Mouse (Mus musculus) cerebellum, adult 11 months (tissue): ENCODE data around the gene Zfpm1.
A peak's percentile ranks its signal among the peaks of the same experiment; 100 is the strongest.
"Not testable (repeated sequence)": the region's sequence is repeated elsewhere in the genome, so short reads cannot be mapped to it uniquely, and the experiment has no call there.

ENCODE experiments used
- DNase-seq: peaks from one replicate; pipeline ENCODE4 v3.0.0; 2022

The Zfpm1 gene

GRCm38 (mm10) chr8:122301081-122301480, 19.1 kb downstream of the Zfpm1 start:
- DNase-seq = no peak

- DNase-seq = no peak
These were observed 19.9 kb downstream of the Zfpm1 start for GRCm38 (mm10) chr8:122301866-122302265.

- DNase-seq = no peak
These were observed 21.5 kb downstream of the Zfpm1 start for GRCm38 (mm10) chr8:122303451-122303850.

GRCm38 (mm10) chr8:122304058-122304457, 22.1 kb downstream of the Zfpm1 start:
- no peak for DNase-seq

GRCm38 (mm10) chr8:122306660-122307399, 24.9 kb downstream of the Zfpm1 start:
- no peak for DNase-seq

GRCm38 (mm10) chr8:122307836-122308235, 25.9 kb downstream of the Zfpm1 start:
- peak; percentile 41 for DNase-seq

DNA sequence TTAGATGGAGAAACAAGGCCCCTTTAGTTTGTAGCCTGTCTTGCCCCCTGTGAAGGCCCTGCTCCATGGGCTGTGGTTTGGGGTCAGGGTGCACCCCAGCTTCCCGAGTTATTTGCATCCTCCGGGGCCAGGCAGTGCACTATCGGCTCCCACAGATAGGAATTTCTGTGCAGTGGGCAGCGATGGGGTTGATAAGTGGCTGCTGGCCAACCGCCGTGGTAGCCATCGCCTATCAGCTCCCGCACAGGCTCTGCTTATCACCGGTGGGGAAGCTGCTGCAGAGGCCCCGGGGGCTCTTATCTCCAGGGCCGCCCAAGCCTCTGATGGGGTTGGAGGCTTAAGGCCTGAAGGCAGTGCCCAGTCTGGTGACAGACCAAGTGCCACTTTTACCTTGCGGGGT, 27.3 kb downstream of the Zfpm1 start:
- no peak for DNase-seq

DNA sequence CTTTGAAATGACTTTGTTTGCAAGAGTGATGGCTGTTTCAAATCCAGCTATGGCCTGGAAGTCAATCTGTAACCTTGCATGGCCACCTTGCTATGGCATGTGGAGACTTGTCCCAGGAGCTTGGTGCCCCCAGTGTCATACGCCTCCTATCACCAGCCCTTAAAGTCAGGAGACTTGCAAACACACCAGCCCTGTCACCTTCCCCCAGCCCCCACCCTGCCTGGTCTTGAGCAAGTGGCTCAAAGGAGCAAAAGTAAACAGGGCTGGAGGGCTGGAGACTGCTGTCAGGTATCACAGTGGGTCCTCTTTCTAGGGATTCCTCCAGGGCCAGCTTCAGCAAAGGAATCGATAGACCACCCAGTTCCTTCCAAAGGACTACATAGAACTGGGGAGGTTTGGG, 29.2 kb downstream of the Zfpm1 start:
- DNase-seq = no peak

DNA sequence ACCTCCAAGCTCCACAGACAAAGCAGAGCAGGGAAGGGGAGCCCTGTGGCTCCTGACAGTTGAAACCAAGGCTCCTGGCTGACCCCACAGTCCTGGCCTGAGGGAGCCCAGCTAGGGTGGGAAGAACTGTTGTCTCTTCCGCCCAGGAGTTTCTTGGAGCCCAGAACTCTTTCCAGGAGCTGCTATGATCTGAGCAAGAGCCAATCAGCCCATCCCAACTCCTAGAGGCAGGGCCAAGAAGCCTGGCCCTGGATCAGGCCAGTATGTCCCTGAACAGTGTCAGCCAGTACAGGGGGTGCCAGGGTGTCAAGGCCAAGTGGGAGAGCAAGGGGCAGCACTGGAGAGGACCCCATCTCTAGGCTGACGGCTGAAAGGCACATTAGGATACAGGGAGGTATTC, 30.6 kb downstream of the Zfpm1 start:
- no peak for DNase-seq

DNA sequence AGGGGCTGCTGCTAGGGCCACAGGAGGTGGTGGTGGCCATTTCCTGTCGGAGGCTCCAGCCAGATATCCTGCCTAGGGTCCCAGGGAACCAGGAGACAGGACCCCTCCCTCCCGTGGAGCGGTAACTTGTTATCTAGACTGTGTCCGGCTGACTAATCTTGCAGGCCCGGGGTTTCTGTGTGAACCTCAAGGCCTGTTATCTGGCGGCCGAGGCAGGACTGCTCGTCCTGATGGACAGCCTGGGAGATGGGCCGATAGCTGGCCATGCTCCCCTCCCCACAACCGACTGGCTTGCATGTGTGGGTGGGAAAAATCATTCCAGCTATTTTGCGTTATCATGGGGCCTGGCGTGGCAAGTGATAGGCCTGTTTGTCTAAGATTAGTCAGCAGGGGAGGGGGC, 31.4 kb downstream of the Zfpm1 start:
- DNase-seq = no peak

GRCm38 (mm10) chr8:122314899-122315496, 33.1 kb downstream of the Zfpm1 start:
- no peak for DNase-seq

GRCm38 (mm10) chr8:122316402-122316801, 34.5 kb downstream of the Zfpm1 start:
- no peak for DNase-seq

DNA sequence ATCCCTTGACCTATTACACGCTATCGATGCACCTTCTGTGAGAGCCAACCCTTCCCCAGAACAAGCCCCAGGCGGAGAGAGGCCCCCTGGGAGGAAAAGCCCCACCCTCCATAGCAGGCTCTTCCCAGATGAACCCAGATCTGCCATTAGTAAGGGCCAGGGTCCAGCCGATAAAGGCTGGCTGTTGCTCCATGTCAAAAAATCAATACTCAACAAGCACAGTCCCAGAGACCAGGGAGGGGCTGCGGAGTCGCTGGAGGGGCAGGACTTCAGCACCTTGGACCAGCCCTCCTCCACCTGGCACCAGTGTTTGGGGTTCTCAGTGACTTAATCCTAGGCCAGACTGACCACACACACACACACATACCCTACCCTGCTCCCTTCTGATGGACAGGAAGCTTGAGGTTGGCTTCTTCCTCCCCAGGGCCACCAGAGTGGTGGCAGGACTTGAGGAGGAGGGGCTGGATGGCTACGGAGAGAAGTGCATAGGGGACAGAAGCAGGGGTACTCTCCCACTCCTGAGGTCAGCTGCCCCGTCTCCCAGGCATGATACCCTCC, 36.1 kb downstream of the Zfpm1 start:
- DNase-seq = no peak

DNA sequence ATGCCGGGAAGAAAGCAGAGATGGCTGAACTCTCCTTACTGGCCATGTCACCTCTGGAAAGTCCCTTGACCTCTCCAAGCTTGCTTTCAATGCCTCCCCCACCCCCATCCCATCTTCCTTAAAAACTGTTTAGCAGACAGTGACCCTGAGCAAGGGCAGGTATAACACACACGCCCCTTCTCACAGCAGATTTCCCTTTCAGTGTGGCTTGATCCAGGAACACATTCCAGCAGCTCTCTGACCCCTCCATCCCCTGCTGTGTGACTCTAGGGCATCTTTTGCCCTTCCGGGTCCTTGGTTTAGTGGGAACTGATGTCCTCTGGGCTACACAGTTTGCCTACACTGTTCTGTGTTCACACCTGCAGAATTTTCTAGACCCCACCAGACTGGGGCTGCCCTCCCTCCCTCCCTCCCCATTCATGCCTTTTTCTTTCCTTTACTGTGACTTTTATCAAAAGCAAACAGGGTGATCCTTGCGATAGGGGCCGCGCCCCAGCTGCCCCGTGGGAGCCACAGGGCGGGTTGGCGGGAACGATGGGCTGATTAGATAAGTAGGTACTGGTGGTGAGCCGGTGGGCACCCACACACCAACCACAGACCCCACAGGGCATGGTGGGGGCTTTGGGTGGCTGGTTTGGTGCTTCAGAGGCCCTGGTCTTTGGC, 37.2 kb downstream of the Zfpm1 start:
- DNase-seq = no peak

DNA sequence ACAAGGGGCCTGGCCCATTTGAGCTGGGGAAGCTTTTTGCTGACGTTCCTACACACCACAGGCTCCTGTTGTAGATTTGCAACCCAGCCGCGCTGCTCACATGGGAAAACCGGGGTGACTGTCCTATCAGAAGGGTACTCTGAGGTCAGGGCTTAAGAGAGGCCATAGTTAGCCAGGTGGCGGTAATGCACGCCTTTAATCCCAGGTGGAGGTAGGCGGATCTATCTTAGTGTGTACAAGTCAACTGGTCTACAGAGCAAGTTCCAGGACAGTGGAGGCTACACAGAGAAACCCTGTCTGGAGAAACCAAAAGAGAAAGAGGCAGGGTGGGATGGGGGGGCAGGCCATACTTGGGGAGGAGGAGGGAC, 37.8 kb downstream of the Zfpm1 start:
- no peak for DNase-seq

DNA sequence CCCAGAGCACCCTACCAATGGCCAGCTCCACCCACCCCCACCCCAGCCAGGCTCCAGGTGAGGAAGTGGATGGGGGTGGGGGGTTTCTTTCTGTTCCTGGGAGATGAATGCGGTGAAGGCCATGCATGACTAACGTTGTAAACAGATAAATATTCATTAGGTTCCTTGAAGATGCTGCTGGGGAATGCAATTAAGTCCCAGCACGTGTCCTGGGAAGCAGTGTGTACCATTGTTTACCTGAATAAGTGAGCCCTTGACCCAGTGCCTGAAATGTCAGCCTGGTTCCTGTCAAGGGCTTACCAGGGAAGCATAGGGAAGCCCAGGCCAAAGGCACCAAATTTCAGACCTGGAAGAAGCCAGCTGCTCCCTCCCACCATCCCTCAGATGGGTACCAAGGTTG, 38.6 kb downstream of the Zfpm1 start:
- DNase-seq = no peak

- DNase-seq = no peak
These were observed 39.5 kb downstream of the Zfpm1 start for GRCm38 (mm10) chr8:122321455-122321921.

GRCm38 (mm10) chr8:122322126-122322525, 40.2 kb downstream of the Zfpm1 start:
- no peak for DNase-seq

DNA sequence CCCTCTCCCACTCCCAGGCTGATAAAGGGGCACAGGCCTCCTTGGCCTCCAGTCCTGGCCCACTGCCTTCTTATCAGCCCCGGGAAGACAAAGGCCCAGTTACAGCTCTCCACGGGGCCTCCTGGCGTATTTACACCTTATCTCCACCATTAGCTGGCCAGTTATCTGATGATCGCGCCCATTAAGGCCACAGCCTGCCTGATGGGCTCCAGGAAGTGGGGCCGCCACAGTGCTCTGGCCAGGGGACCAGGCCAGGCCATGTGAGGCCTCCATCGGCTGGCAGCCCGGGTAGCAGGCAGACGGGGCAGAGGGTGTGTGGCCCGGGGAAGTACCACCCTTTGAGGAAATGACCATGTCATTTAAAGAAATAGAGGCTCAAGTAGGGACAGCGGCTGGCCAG, 40.9 kb downstream of the Zfpm1 start:
- DNase-seq = no peak

DNA sequence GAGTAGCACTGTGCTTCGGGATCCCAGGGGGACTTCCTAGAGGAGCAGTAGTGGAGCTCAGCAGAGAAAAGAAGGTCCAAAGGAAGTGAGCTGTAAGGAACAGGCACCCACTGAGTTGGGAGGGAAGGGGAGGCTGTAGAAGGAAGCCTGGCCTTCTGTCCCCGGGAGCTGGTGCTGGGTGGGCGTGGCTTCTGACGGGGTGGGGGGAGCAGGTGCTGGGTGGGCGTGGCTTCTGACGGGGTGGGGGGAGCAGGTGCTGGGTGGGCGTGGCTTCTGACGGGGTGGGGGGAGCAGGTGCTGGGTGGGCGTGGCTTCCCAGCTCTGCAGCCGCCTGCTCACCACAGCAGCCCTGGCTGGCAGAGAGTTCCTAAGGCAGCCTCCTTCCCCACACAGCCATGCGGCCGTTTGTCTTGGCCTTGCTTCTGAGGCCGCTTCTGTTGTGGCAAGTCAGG, 42.0 kb downstream of the Zfpm1 start:
- not testable (repeated sequence) for DNase-seq

- DNase-seq = no peak
These were observed 43.3 kb downstream of the Zfpm1 start for GRCm38 (mm10) chr8:122325196-122325595.

GRCm38 (mm10) chr8:122326114-122326542, 44.2 kb downstream of the Zfpm1 start:
- DNase-seq = no peak

DNA sequence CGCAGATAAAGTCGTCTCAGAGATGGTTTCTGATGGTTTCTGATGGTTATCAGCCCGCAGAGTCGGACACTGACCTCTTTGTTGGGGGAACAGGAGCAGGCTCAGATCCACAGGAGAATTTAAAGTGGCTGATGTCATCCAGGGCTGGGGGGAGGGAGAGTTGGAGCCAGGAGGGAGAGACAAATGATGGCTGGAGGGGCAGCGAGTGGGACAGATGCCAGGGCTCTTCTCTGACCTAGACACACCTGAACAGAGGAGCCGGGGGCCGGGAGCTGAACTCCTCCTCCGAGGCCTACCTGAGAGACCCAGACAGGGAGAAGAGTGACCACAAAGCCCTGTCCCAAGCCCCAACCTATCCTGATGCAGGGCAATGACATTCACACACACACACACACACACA, 47.1 kb downstream of the Zfpm1 start:
- DNase-seq = no peak
